Mouse (Mus musculus) limb, embryonic 10.5 days (tissue): ENCODE data around the gene Ncf2. TPM values are rescaled to one million over a fixed set of nuclear protein-coding genes. Genes with fewer than 3 reads are reported as not detected.

Experiments used
- DNase-seq: peaks from one replicate; pipeline ENCODE4 v3.0.0-alpha.2; 2017; ENCODE audit warnings: low spot score
- H3K27ac ChIP-seq: fragments of 300-500 bp; sonication (generic); 2 replicates; pipeline ENCODE4 v1.5.1; 2016; ENCODE audit warnings: mild to moderate bottlenecking
- H3K27me3 ChIP-seq: fragments of 300-500 bp; sonication (generic); 2 replicates; pipeline ENCODE4 v1.6.1; 2016; ENCODE audit warnings: low read depth, mild to moderate bottlenecking; ENCODE audit not compliant: poor library complexity, severe bottlenecking
- H3K36me3 ChIP-seq: fragments of 300-500 bp; sonication (generic); 2 replicates; pipeline ENCODE4 v1.6.1; 2016; ENCODE audit warnings: mild to moderate bottlenecking, moderate library complexity
- H3K4me1 ChIP-seq: fragments of 300-500 bp; sonication (generic); 2 replicates; pipeline ENCODE4 v1.6.1; 2016
- H3K4me3 ChIP-seq: fragments of 300-500 bp; sonication (generic); 2 replicates; pipeline ENCODE4 v1.5.1; 2016; ENCODE audit warnings: mild to moderate bottlenecking, moderate library complexity
- H3K9me3 ChIP-seq: fragments of 300-500 bp; sonication (generic); replicated peaks from 2 replicates; pipeline ENCODE4 v1.6.1; 2016; ENCODE audit warnings: mild to moderate bottlenecking
- WGBS: fragments of 180-500 bp; shearing (Covaris S2); methylation state at CpG from one replicate; pipeline ENCODE4 v1.1.7; 2016; 5-methylcytosine and 5-hydroxymethylcytosine counted together
- polyA plus RNA-seq: library from polyadenylated mRNA; unstranded; fragments of >200 nt; fragmentation: Nextera tagmentation; extraction: Ambion mirVana; gene quantifications from 2 replicates; pipeline ENCODE4 v1.2.1, GENCODE M21; 2016

Gene Ncf2
- polyA plus RNA-seq, 1 experiment from 2014 or later: 2.5 TPM

GRCm38 (mm10) chr1:152807619-152808391 is 7.8 kb downstream of the Ncf2 start:
- Histone ChIP-seq H3K9me3 (no peaks in the 10 kb centered on the region), H3K27ac (no peak overlapping the region; the same call in 1 of the 2 replicates), H3K4me3 (no peak overlapping the region), H3K27me3 (no peaks in the 10 kb centered on the region), H3K4me1 (peaks cover 16% of the 10 kb centered on the region), H3K36me3 (no peaks in the 10 kb centered on the region)
- no peak for DNase-seq
- WGBS: 63% methylated on average over 18 of the region's 18 CpGs

- no peak overlapping the region for H3K27ac ChIP-seq
- 69% methylated on average over 2 of the region's 2 CpGs for WGBS
- H3K4me1 ChIP-seq: peaks cover 16% of the 10 kb centered on the region
- H3K27me3 ChIP-seq: no peaks in the 10 kb centered on the region
- H3K9me3 ChIP-seq: no peaks in the 10 kb centered on the region
- DNase-seq: no peak
- no peak overlapping the region for H3K4me3 ChIP-seq
- no peaks in the 10 kb centered on the region for H3K36me3 ChIP-seq
These were observed 8.3 kb downstream of the Ncf2 start for GRCm38 (mm10) chr1:152808392-152808680.

- 26% methylated on average over 8 of the region's 8 CpGs for WGBS
- no peak for DNase-seq
- H3K27ac ChIP-seq: no peak overlapping the region
These were observed 9.7 kb downstream of the Ncf2 start for GRCm38 (mm10) chr1:152809541-152810252.

DNA sequence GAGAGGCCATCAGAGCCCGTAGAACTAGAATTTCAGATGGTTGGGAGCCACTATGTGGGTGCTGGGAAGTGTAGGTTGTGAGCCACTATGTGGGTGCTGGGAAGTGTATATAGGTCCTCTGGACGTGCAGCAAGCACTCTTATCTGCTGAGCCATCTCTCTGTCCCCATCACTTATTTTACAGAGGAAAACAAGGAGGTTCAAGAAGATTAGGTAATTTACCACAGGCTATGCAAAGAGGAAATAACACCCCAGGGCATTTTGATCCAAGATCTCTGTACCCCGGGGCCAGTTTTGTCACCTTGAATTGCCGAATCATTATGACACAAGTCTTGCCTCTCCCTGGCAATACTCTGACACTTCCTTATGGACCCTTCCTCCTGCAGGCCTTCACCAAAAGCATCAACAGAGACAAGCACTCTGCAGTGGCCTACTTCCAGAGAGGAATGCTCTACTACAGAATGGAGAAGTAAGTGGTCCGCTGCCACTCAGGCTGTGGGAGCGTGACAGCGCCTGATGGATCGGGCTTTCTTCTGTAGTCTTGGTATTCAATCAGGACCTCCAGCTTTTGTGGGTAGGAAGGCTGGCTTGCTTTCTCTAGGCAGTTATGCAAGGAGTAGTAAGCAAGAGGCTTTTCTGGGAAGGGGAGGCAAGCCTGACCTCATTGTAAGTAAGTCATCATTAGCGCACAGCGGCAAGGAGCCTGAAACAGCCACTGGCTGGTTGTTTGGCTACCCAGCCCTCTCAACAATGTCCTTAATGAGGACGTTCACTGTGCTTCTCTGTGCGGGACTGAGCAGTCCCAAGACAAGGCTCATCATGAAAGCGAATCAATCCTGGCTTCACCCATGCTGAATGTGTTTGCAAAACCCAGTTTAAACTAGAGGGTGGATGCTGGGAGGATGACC is 10.8 kb downstream of the Ncf2 start:
- DNase-seq: no peak
- no peak overlapping the region for H3K27ac ChIP-seq
- peaks cover 25% of the 10 kb centered on the region for H3K4me1 ChIP-seq
- H3K4me3 ChIP-seq: no peak overlapping the region
- no peaks in the 10 kb centered on the region for H3K36me3 ChIP-seq
- H3K27me3 ChIP-seq: no peaks in the 10 kb centered on the region
- 70% methylated on average over 13 of the region's 13 CpGs for WGBS
- no peaks in the 10 kb centered on the region for H3K9me3 ChIP-seq

More at GRCm38 (mm10) chr1:152809541-152810252, 9.7 kb downstream of the Ncf2 start:
- peaks cover 16% of the 10 kb centered on the region for H3K4me1 ChIP-seq
- no peak overlapping the region for H3K4me3 ChIP-seq
- no peaks in the 10 kb centered on the region for H3K9me3 ChIP-seq
- no peaks in the 10 kb centered on the region for H3K27me3 ChIP-seq
- no peaks in the 10 kb centered on the region for H3K36me3 ChIP-seq

- H3K36me3 ChIP-seq: no peaks in the 10 kb centered on the region
- H3K9me3 ChIP-seq: no peaks in the 10 kb centered on the region
- 47% methylated on average over 7 of the region's 7 CpGs for WGBS
- no peak overlapping the region for H3K27ac ChIP-seq
- H3K4me3 ChIP-seq: no peak overlapping the region
- peaks cover 19% of the 10 kb centered on the region for H3K4me1 ChIP-seq
- DNase-seq: peak; percentile 53
- no peaks in the 10 kb centered on the region for H3K27me3 ChIP-seq
These were observed 15.3 kb downstream of the Ncf2 start for GRCm38 (mm10) chr1:152815265-152815701.

- H3K27ac ChIP-seq: no peak overlapping the region
- H3K27me3 ChIP-seq: no peaks in the 10 kb centered on the region
- no peak overlapping the region for H3K4me3 ChIP-seq
- H3K4me1 ChIP-seq: peaks cover 19% of the 10 kb centered on the region
- no peaks in the 10 kb centered on the region for H3K9me3 ChIP-seq
- no peaks in the 10 kb centered on the region for H3K36me3 ChIP-seq
- no peak for DNase-seq
- WGBS: 43% methylated on average over 12 of the region's 12 CpGs
These were observed 17.2 kb downstream of the Ncf2 start for GRCm38 (mm10) chr1:152817027-152817769.

DNA sequence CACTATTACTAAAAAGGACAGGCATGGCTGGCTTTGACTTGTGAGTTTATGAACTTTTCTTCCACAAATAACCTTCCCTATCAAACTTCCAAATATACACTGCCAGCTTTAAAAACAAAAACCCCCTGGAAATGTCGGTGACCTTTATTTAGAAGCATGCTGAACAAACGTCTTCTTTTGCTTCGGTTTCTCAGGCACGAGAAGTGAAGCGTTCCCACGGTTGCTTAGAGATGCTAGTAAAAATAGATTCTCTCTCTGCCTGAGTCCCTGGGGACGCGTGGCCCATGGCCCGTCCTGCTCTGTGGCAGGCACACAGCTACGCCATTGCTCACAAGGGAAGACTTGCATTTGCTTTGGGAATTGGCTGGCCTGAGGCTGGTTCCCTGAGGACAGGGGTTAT is 17.8 kb downstream of the Ncf2 start:
- 81% methylated on average over 10 of the region's 10 CpGs for WGBS
- Histone ChIP-seq H3K9me3 (no peaks in the 10 kb centered on the region), H3K36me3 (no peaks in the 10 kb centered on the region), H3K4me3 (no peak overlapping the region), H3K4me1 (peaks cover 19% of the 10 kb centered on the region), H3K27ac (no peak overlapping the region), H3K27me3 (no peaks in the 10 kb centered on the region)
- no peak for DNase-seq

- Histone ChIP-seq H3K27me3 (no peaks in the 10 kb centered on the region), H3K9me3 (no peaks in the 10 kb centered on the region), H3K4me1 (peaks cover 19% of the 10 kb centered on the region), H3K4me3 (no peak overlapping the region), H3K27ac (no peak overlapping the region), H3K36me3 (no peaks in the 10 kb centered on the region)
- whole genome bisulfite sequencing: 77% methylated on average over 6 of the region's 6 CpGs
- no peak for DNase-seq
These were observed 19.6 kb downstream of the Ncf2 start for GRCm38 (mm10) chr1:152819558-152819957.

GRCm38 (mm10) chr1:152820911-152821695 is 21.1 kb downstream of the Ncf2 start:
- H3K4me1 ChIP-seq: peaks cover 9% of the 10 kb centered on the region; the same call in 1 of the 2 replicates
- H3K27ac ChIP-seq: no peak overlapping the region
- 86% methylated on average over 7 of the region's 7 CpGs for WGBS
- H3K36me3 ChIP-seq: no peaks in the 10 kb centered on the region
- no peak for DNase-seq
- no peaks in the 10 kb centered on the region for H3K27me3 ChIP-seq
- H3K9me3 ChIP-seq: no peaks in the 10 kb centered on the region
- no peak overlapping the region for H3K4me3 ChIP-seq

- peaks cover 9% of the 10 kb centered on the region; the same call in 1 of the 2 replicates for H3K4me1 ChIP-seq
- 88% methylated on average over 4 of the region's 4 CpGs for WGBS
- H3K27ac ChIP-seq: no peak overlapping the region
- DNase-seq: no peak
- no peak overlapping the region for H3K4me3 ChIP-seq
- no peaks in the 10 kb centered on the region for H3K36me3 ChIP-seq
- H3K9me3 ChIP-seq: no peaks in the 10 kb centered on the region
- H3K27me3 ChIP-seq: no peaks in the 10 kb centered on the region
These were observed 21.8 kb downstream of the Ncf2 start for GRCm38 (mm10) chr1:152821746-152822145.

DNA sequence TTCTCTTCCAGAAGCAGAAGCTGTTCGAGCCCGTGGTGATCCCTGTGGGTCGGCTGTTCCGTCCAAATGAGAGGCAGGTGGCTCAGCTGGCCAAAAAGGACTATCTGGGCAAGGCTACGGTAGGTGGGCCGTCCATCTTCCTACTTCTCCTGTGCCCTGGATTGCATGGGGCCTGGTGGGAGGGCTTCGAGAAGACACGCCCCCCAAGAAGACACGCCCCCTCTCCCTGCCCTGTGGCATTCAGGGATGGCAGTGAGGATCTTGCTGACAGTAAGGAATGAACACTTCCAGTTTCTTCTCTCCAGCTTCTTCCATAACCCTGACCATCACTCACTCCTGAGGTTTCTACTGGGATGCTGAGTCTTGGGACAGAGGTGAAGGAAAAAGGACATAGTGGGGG is 24.2 kb downstream of the Ncf2 start:
- Histone ChIP-seq H3K27me3 (no peaks in the 10 kb centered on the region), H3K27ac (no peak overlapping the region), H3K4me1 (no peaks in the 10 kb centered on the region; the same call in 1 of the 2 replicates), H3K36me3 (no peaks in the 10 kb centered on the region), H3K4me3 (no peak overlapping the region), H3K9me3 (no peaks in the 10 kb centered on the region)
- DNase-seq: no peak
- WGBS: 65% methylated on average over 9 of the region's 9 CpGs

DNA sequence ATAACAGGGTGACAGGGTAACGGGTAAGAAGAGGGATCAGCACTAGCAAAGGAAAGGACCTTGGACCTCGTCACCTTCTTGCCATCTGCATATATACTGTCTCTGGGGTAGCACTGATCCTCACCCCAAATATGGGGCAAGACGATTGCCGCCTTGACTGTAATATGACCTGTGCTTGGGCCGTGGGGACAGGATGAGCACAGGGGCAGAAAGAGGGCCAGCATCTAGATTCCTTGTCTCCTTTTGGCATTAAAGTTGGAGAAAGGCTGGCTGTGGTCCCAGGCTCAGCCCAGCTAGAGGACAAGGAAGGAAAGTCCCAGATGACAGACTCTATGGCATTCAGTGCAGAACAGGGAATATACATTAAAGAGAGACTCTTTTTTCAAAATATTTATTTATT is 26.5 kb downstream of the Ncf2 start:
- no peak for DNase-seq
- no peaks in the 10 kb centered on the region for H3K36me3 ChIP-seq
- H3K9me3 ChIP-seq: no peaks in the 10 kb centered on the region
- 86% methylated on average over 5 of the region's 5 CpGs for WGBS
- no peaks in the 10 kb centered on the region for H3K27me3 ChIP-seq
- H3K4me1 ChIP-seq: no peaks in the 10 kb centered on the region; the same call in 1 of the 2 replicates
- H3K4me3 ChIP-seq: no peak overlapping the region
- H3K27ac ChIP-seq: no peak overlapping the region
